Comparison of ENCODE assay signal across 7 mouse cellular contexts in the genomic region with DNA sequence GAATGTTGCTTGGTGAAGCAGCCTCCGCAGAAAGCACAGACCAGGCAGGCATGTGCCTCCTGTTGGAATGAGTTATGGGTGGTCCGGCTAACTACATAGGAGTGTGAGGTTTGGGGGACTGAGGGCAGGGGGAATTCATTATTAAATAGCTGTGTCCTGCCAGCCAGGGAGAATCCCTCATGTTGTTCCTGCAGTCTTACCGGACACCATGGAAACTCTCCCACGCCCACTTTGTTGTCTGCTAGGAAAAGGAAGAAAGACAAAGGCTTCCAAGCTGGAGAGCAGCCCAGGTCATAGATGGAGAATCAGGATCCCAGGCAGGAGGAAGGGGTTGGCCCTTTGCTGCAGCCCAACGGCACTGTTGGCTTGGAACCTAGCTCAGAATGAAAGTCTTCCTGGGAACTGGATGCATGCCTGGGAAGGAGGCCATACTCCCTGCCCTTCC. TPM values are rescaled to one million over a fixed set of nuclear protein-coding genes. Genes with fewer than 3 reads are reported as not detected.
DNase-seq lines count a peak whose midpoint lies in the region; ATAC-seq lines count a peak whose summit lies in the region.

No protein-coding gene starts in this region.

- H3K27me3 ChIP-seq in forebrain, embryonic 11.5 days (ENCODE audit: control insufficient read depth, insufficient read depth, low read length) = no peaks in the 10 kb centered on the region
- peaks cover 8% of the 10 kb centered on the region; the same call in 1 of the 2 replicates for H3K27me3 ChIP-seq in hindbrain, embryonic 12.5 days

- WGBS in forebrain, embryonic 11.5 days = 41% methylated on average over 5 of the region's 5 CpGs
- WGBS in hindbrain, embryonic 12.5 days = 27% methylated on average over 5 of the region's 5 CpGs

- peak overlapping the region; percentile 2; the same call in 1 of the 2 replicates for H3K4me2 ChIP-seq in forebrain, embryonic 11.5 days (ENCODE audit: low read depth, low read length, severe bottlenecking)
- peak overlapping the region; percentile 24 for H3K4me2 ChIP-seq in hindbrain, embryonic 12.5 days (replicated peaks)

- DNase-seq in embryo, embryonic 10 days (ENCODE audit: low spot score) = peak; percentile 67
- DNase-seq in forebrain, embryonic 11.5 days (ENCODE audit: low spot score) = no peak
- peak; percentile 73 for DNase-seq in lung, postnatal 10 days
- no peak for DNase-seq in layer of hippocampus, adult 8-10 months (ENCODE audit: low spot score in 2 of 2)
- DNase-seq in T-cell, adult 2 months (ENCODE audit: low spot score) = no peak

- H3K36me3 ChIP-seq in forebrain, embryonic 11.5 days (ENCODE audit: control insufficient read depth, insufficient read depth, low read length) = no peaks in the 10 kb centered on the region
- no peaks in the 10 kb centered on the region for H3K36me3 ChIP-seq in hindbrain, embryonic 12.5 days

- H3K4me1 ChIP-seq in forebrain, embryonic 11.5 days (replicated peaks; ENCODE audit: control insufficient read depth, insufficient read depth, low read length) = peaks cover 9% of the 10 kb centered on the region; the same call in 1 of the 2 replicates
- H3K4me1 ChIP-seq in hindbrain, embryonic 12.5 days = peaks cover 40% of the 10 kb centered on the region

- H3K27ac ChIP-seq in forebrain, embryonic 11.5 days (ENCODE audit: low read depth, low read length) = peak overlapping the region; percentile 48
- H3K27ac ChIP-seq in hindbrain, embryonic 12.5 days = no peak overlapping the region

- no peaks in the 10 kb centered on the region for H3K9me3 ChIP-seq in forebrain, embryonic 11.5 days (ENCODE audit: control insufficient read depth, low read length)
- H3K9me3 ChIP-seq in hindbrain, embryonic 12.5 days (replicated peaks) = no peaks in the 10 kb centered on the region

- H3K9ac ChIP-seq in forebrain, embryonic 11.5 days (ENCODE audit: low read length) = no peak overlapping the region; the same call in 1 of the 2 replicates
- no peak overlapping the region for H3K9ac ChIP-seq in hindbrain, embryonic 12.5 days

- no peak overlapping the region for H3K4me3 ChIP-seq in forebrain, embryonic 11.5 days (ENCODE audit: low read depth, low read length)
- H3K4me3 ChIP-seq in hindbrain, embryonic 12.5 days = no peak overlapping the region

- peak; percentile 49; the same call in 1 of the 2 replicates for ATAC-seq in forebrain, embryonic 11.5 days (replicated peaks; ENCODE audit: low FRiP score)
- ATAC-seq in hindbrain, embryonic 12.5 days (ENCODE audit: low FRiP score) = peak; percentile 51
- ATAC-seq in erythroid progenitor cell, adult 5-6 weeks (replicated peaks; ENCODE audit: low FRiP score, poor library complexity, severe bottlenecking) = no peak

RNA-seq across cellular contexts. Expression of a gene that starts 51.6 kb away (rescaled TPM):
- polyA plus RNA-seq in forebrain, embryonic 11.5 days (2014; fragmentation: Nextera tagmentation; extraction: Ambion mirVana) = 15.1 and 18.1 TPM in 2 replicates
- 31.1 and 31.4 TPM in 2 replicates for polyA plus RNA-seq in hindbrain, embryonic 12.5 days (2016; fragmentation: Nextera tagmentation; extraction: Ambion mirVana)
- total RNA-seq in layer of hippocampus, adult 8-10 months (2022) = 10 to 100 TPM in 1 of 4 experiments, 1 to 10 TPM in 3; 6.2 to 10.1 (median 7.3) TPM
- total RNA-seq in erythroid progenitor cell, adult 5-6 weeks (2015; ENCODE audit: low replicate concordance) = 50.5 and 56.6 TPM in 2 replicates
- 81.6 and 90.9 TPM in 2 replicates for total RNA-seq in erythroid progenitor cell, adult 5-6 weeks (2017; ENCODE audit: low replicate concordance)

Comparison
In these comparisons a context has a peak if more than half of its experiments do, and no peak if none do; other contexts are left out.
1. DNase-seq: peak in embryo, embryonic 10 days (single experiment) and lung, postnatal 10 days (single experiment); none in forebrain, embryonic 11.5 days (single experiment), layer of hippocampus, adult 8-10 months (0 of 2) and T-cell, adult 2 months (single experiment).
2. RNA of a gene that starts 51.6 kb away (total RNA-seq): 50.5 to 90.9 TPM in erythroid progenitor cell, adult 5-6 weeks; 6.2 to 10.1 TPM in layer of hippocampus, adult 8-10 months; every median in the first group is over 4 times any median in the second.